10 mouse cellular contexts compared by ENCODE assay signal in genomic region chr6:52256956-52257355, GRCm38 (mm10). TPM values are rescaled to one million over a fixed set of nuclear protein-coding genes. Genes with fewer than 3 reads are reported as not detected.
DNase-seq lines count a peak whose midpoint lies in the region; ATAC-seq and TF ChIP-seq lines count a peak whose summit lies in the region.
"Had no signal": no experiment of that assay in that cellular context is flagged by ENCODE, and none has a peak within 500 bp of the region (broad histone marks: within the 10 kb centered on the region; RNA-seq: fewer than 3 reads in every experiment).

No protein-coding gene starts in this region.

- no peak overlapping the region for H3K4me3 ChIP-seq in embryonic facial prominence, embryonic 14.5 days (ENCODE audit: low read depth, low read length)
- no peak overlapping the region for H3K4me3 ChIP-seq in liver, adult 2 months (ENCODE audit: insufficient read depth, low read depth, low read length)
- H3K4me3 ChIP-seq: heart, embryonic 13.5 days had no signal

- no peak for ATAC-seq in embryonic facial prominence, embryonic 14.5 days (ENCODE audit: low read depth)

- no peaks in the 10 kb centered on the region for H3K36me3 ChIP-seq in embryonic facial prominence, embryonic 14.5 days (ENCODE audit: control insufficient read depth, insufficient read depth, low read length)
- H3K36me3 ChIP-seq in liver, adult 2 months (ENCODE audit: control insufficient read depth, insufficient read depth, low read length): no peaks in the 10 kb centered on the region
- H3K36me3 ChIP-seq: heart, embryonic 13.5 days had no signal

- under 1% methylated on average over 6 of the region's 6 CpGs for WGBS in embryonic facial prominence, embryonic 14.5 days
- WGBS in liver, adult 2 months: 1% methylated on average over 6 of the region's 6 CpGs

- TF ChIP-seq POLR2A in liver, adult 2 months (IDR thresholded peaks at IDR 0.05; ENCODE audit: extremely low read depth, insufficient read depth, low read length): no peak

- no peaks in the 10 kb centered on the region for H3K9me3 ChIP-seq in embryonic facial prominence, embryonic 14.5 days (ENCODE audit: control insufficient read depth, low read length)
- H3K9me3 ChIP-seq: heart, embryonic 13.5 days had no signal

- H3K27ac ChIP-seq in embryonic facial prominence, embryonic 14.5 days (replicated peaks; ENCODE audit: low read depth, low read length): no peak overlapping the region
- H3K27ac ChIP-seq in liver, adult 2 months (replicated peaks; ENCODE audit: insufficient read depth, low read depth, low read length): no peak overlapping the region
- H3K27ac ChIP-seq: heart, embryonic 13.5 days had no signal

- no peaks in the 10 kb centered on the region for H3K79me2 ChIP-seq in liver, adult 2 months (ENCODE audit: control insufficient read depth, insufficient read depth, low read length)

- peaks cover 94% of the 10 kb centered on the region for H3K27me3 ChIP-seq in embryonic facial prominence, embryonic 14.5 days (replicated peaks; ENCODE audit: control insufficient read depth, insufficient read depth, low read length)
- H3K27me3 ChIP-seq in liver, adult 2 months (ENCODE audit: control insufficient read depth, insufficient read depth, low read length): peaks cover 38% of the 10 kb centered on the region

- H3K9ac ChIP-seq in embryonic facial prominence, embryonic 14.5 days (ENCODE audit: low read depth, low read length): no peak overlapping the region
- no peak overlapping the region for H3K9ac ChIP-seq in liver, adult 2 months (ENCODE audit: low read depth, low read length)
- H3K9ac ChIP-seq: heart, embryonic 13.5 days had no signal

- peak; percentile 67 for TF ChIP-seq CTCF in liver, adult 2 months (IDR thresholded peaks at IDR 0.05; ENCODE audit: low read depth, low read length)

- peak; percentile 63 for DNase-seq in ovary, postnatal 36 days (ENCODE audit: low spot score)
- no peak for DNase-seq in ovary, postnatal 10 days (ENCODE audit: low spot score)
- peak; percentile 75 for DNase-seq in adrenal gland, postnatal 25 days
- DNase-seq in embryonic facial prominence, embryonic 14.5 days (ENCODE audit: low spot score): peak; percentile 83
- DNase-seq in kidney, adult 8-10 months: peak; percentile 70 to 92
- peak; percentile 63 for DNase-seq in liver, adult 2 months (ENCODE audit: extremely low read depth, low read depth, low spot score)
- peak; percentile 86 for DNase-seq in right cerebral cortex, postnatal 4 days
- DNase-seq in Muller cell, postnatal 12 days (ENCODE audit: inconsistent ontology term): no peak

- no peak overlapping the region for H3K4me2 ChIP-seq in embryonic facial prominence, embryonic 14.5 days (ENCODE audit: low read depth, low read length)
- H3K4me2 ChIP-seq: heart, embryonic 13.5 days had no signal

- no peaks in the 10 kb centered on the region for H3K4me1 ChIP-seq in embryonic facial prominence, embryonic 14.5 days (ENCODE audit: control insufficient read depth, insufficient read depth, low read length)
- H3K4me1 ChIP-seq in liver, adult 2 months (ENCODE audit: control insufficient read depth, insufficient read depth, low read length): 0 out of 2 replicates have a peak, but pooled peaks cover 2% of the 10 kb centered on the region

RNA-seq across cellular contexts. Expression of gene Hoxa13, which starts 3.7 kb away (rescaled TPM):
- total RNA-seq in adrenal gland, postnatal 25 days (2021): not detected in 2 replicates
- polyA plus RNA-seq in embryonic facial prominence, embryonic 14.5 days (2014; fragmentation: Nextera tagmentation; extraction: Ambion mirVana): not detected in 2 replicates
- not detected in 2 replicates for total RNA-seq in liver, adult 2 months (2014; rRNA removed)
- polyA plus RNA-seq in liver, adult 2 months (2012; rRNA removed): not detected in 2 replicates
- polyA plus RNA-seq: heart, embryonic 13.5 days; small intestine, adult 2 months had no signal

RNA-seq across cellular contexts. Expression of gene Hoxa11, which starts 11.3 kb away (rescaled TPM):
- not detected in 2 replicates for total RNA-seq in adrenal gland, postnatal 25 days (2021)
- 0.13 TPM in 1 of 2 replicates, not detected in the other for polyA plus RNA-seq in embryonic facial prominence, embryonic 14.5 days (2014; fragmentation: Nextera tagmentation; extraction: Ambion mirVana)
- not detected in 2 replicates for total RNA-seq in liver, adult 2 months (2014; rRNA removed)
- not detected in 2 replicates for polyA plus RNA-seq in liver, adult 2 months (2012; rRNA removed)
- polyA plus RNA-seq: heart, embryonic 13.5 days; small intestine, adult 2 months had no signal

RNA-seq across cellular contexts. Expression of gene Hoxa10, which starts 16.3 kb away (rescaled TPM):
- 0.62 TPM in 1 of 2 replicates, not detected in the other for total RNA-seq in adrenal gland, postnatal 25 days (2021)
- polyA plus RNA-seq in embryonic facial prominence, embryonic 14.5 days (2014; fragmentation: Nextera tagmentation; extraction: Ambion mirVana): 1.9 TPM in 1 of 2 replicates, not detected in the other
- not detected in 2 replicates for total RNA-seq in liver, adult 2 months (2014; rRNA removed)
- polyA plus RNA-seq in liver, adult 2 months (2012; rRNA removed): not detected in 2 replicates
- polyA plus RNA-seq: heart, embryonic 13.5 days; small intestine, adult 2 months had no signal

RNA-seq across cellular contexts. Expression of gene Hoxa9, which starts 26.1 kb away (rescaled TPM):
- total RNA-seq in adrenal gland, postnatal 25 days (2021): 0.61 and 1.5 TPM in 2 replicates
- polyA plus RNA-seq in embryonic facial prominence, embryonic 14.5 days (2014; fragmentation: Nextera tagmentation; extraction: Ambion mirVana): 0.33 and 2.3 TPM in 2 replicates
- not detected in 2 replicates for total RNA-seq in liver, adult 2 months (2014; rRNA removed)
- 0.06 and 0.10 TPM in 2 replicates for polyA plus RNA-seq in liver, adult 2 months (2012; rRNA removed)
- polyA plus RNA-seq: small intestine, adult 2 months had no signal

RNA-seq across cellular contexts. Expression of gene Hoxa7, which starts 35.3 kb away (rescaled TPM):
- total RNA-seq in adrenal gland, postnatal 25 days (2021): 12.9 and 18.3 TPM in 2 replicates
- 0.21 and 1.4 TPM in 2 replicates for polyA plus RNA-seq in embryonic facial prominence, embryonic 14.5 days (2014; fragmentation: Nextera tagmentation; extraction: Ambion mirVana)
- total RNA-seq in liver, adult 2 months (2014; rRNA removed): 0.13 TPM in 1 of 2 replicates, not detected in the other
- polyA plus RNA-seq in liver, adult 2 months (2012; rRNA removed): 0.04 TPM in 1 of 2 replicates, not detected in the other

Comparison
In these comparisons a context has a peak if more than half of its experiments do, and no peak if none do; other contexts are left out.
1. DNase-seq: peak in ovary, postnatal 36 days (single experiment), adrenal gland, postnatal 25 days (single experiment), embryonic facial prominence, embryonic 14.5 days (single experiment), kidney, adult 8-10 months (2 of 2), liver, adult 2 months (single experiment) and right cerebral cortex, postnatal 4 days (single experiment); none in ovary, postnatal 10 days (single experiment) and Muller cell, postnatal 12 days (single experiment).